Mouse (Mus musculus) mouse embryonic stem cell (cell line): ENCODE results near the gene Abca8b.

Experiments
- in situ Hi-C, 2 experiments: fragments of 300-500 bp; cut with MboI; formaldehyde crosslinking; loops; 1 replicate in 1 of 2; 3 replicates in 1 of 2; pipeline ENCODE4 v1.14.3; 2019 to 2020; ENCODE audit warnings: low sequenced_read_pairs in 2 of 2, low pct_unique_long_range_greater_than_20kb in 1 of 2, mixed read lengths in 1 of 2; ENCODE audit not compliant: unreplicated experiment in 1 of 2

Abca8b gene

GRCm38 (mm10) chr11:109891989-109892386 is 103.7 kb downstream of the Abca8b start:
- in situ Hi-C loops = loop anchor here in 1 of 2 experiments (25.0 kb wide), 1 partner anchor 370 kb away; the partner anchor contains the start of gene Abca6

- in situ Hi-C loops = loop anchor here in 1 of 2 experiments (25.0 kb wide), 1 partner anchor 371 kb away; the partner anchor contains the start of gene Abca6
These were observed 104.2 kb downstream of the Abca8b start for GRCm38 (mm10) chr11:109891371-109891988.

DNA sequence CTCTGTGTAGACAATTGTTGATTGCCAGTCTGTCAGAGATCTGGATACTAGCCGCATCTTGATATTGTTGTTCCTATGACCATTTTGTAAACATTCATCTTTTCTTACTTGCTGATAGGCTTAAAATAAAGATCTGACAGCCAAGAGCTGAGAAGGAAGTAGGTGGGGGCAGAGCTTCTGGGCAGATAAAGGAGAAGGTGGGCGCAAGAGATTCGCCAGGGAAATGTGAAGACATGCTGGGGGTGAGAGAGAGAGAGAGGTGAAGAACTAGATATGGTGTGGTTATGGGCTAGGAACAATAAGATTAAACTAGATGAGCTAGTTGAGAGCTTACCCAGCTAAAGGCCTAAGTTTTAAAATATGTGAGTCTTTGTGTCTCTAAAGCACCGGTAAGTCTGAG is 106.0 kb downstream of the Abca8b start:
- in situ Hi-C loops = loop anchor here in 1 of 2 experiments (25.0 kb wide), 1 partner anchor 373 kb away; the partner anchor contains the start of gene Abca6

DNA sequence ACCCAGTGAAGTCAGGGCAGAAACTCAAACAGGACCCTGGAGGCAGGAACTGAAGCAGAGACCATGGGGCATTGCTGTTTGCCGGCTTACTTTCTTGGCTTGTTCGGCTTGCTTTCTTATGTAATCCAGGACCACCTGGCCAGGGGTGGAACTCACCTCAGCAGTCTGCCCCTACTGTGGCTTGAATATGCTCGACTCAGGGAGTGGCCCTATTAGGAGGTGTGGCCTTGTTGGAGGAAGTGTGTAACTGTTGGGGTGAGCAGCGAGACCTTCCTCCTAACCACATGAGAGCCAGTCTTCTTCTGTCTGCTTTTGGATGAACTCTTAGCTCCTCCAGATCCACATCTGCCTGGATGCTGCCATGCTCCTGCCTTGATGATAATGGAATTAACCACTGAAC is 108.9 kb downstream of the Abca8b start:
- in situ Hi-C loops = loop anchor here in 1 of 2 experiments (25.0 kb wide), 1 partner anchor 376 kb away; the partner anchor contains the start of gene Abca6

DNA sequence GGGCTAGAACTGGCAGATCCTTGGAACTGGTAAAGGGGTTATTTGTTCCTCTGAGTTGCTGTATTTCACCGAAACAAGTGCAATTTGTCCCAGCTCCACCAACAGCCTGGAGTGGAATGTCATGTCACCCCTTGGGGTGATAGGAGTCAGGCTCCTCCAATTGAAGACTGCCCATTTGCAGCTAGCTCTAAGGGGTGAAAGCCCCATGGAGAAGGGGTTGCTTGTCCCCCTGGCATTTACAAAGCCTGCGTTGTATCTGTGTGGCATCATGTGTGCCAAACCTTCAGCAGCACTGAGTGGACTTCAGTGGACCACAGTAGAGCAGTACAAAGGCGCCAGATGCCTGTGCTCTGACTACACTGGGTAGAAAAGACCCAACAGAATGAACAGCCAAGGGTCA is 110.1 kb downstream of the Abca8b start:
- in situ Hi-C loops = loop anchor here in 1 of 2 experiments (25.0 kb wide), 1 partner anchor 377 kb away; the partner anchor contains the start of gene Abca6

GRCm38 (mm10) chr11:109884801-109885200 is 110.8 kb downstream of the Abca8b start:
- in situ Hi-C loops = loop anchor here in 1 of 2 experiments (25.0 kb wide), 1 partner anchor 378 kb away; the partner anchor contains the start of gene Abca6

GRCm38 (mm10) chr11:109884126-109884525 is 111.5 kb downstream of the Abca8b start:
- in situ Hi-C loops = loop anchor here in 1 of 2 experiments (25.0 kb wide), 1 partner anchor 378 kb away; the partner anchor contains the start of gene Abca6
